Mouse (Mus musculus) right cerebral cortex, postnatal 14 days (tissue): ENCODE data around the gene Olfr346.

Source experiments
- DNase-seq: peaks from one replicate; pipeline ENCODE4 v3.0.0; 2022

Olfr346 gene

DNA sequence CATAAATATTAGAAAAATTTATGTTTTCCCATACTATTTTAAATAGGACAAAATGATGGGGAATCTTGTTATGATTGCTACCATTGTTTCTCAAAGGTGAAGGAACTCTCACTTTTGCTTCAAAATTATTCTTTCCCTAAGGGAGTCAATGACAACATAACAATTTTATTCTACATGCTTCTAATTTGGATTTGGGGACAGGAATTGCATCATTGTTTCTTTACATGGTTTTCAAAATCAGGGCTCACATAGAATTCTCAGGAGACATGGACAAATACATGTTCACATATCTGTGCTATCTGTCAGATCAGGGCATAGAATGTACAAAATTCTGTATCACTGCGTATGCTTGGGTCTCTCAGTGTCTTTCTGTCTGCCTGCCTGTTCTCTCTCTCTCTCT is at the start of gene Olfr346:
TSS of gene Olfr346 (plus strand) at position 301 of the 400 bp plus-strand sequence.
- no peak for DNase-seq

DNA sequence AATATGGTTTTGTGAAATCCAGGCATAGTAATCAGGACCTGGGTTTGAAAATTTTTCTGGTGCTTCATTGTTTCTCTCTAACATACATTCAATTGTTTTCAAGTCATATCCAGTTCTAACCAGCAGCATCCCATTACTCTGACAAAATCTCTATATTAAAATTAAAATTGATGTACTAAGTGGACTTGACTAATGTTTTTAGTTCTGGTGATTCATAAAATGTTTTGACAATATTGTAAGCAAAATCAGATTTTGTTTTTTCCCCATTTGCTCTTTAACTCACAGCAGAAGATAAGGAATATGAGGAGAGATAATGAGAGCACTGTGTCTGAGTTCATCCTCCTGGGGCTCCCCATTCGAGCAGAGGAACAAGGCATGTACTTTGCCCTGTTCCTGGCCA is 45.8 kb upstream of the Olfr346 start, which contains the start of gene Olfr345:
TSS of gene Olfr345 (plus strand) at position 301 of the 400 bp plus-strand sequence.
- DNase-seq = no peak

DNA sequence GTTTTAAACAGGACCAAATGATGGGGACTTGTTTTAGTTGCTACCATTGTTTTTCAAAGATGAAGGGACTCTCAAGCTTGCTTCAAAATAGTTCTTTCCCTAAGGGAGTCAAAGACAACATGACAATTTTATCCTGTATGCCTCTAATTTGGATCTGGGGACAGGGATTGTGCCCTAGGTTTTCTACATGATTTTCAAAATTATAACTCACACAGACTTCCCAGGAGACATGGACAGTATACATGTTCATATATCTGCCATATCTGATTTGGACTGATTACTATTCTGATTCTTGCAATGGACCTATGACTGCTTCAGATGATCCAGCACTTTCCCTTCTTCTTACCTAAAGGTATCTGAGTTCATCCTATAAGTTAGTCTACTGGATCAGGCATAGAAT is 46.0 kb downstream of the Olfr346 start, which contains the start of gene Olfr347:
TSS of gene Olfr347 (plus strand) at position 301 of the 400 bp plus-strand sequence.
- DNase-seq = no peak

DNA sequence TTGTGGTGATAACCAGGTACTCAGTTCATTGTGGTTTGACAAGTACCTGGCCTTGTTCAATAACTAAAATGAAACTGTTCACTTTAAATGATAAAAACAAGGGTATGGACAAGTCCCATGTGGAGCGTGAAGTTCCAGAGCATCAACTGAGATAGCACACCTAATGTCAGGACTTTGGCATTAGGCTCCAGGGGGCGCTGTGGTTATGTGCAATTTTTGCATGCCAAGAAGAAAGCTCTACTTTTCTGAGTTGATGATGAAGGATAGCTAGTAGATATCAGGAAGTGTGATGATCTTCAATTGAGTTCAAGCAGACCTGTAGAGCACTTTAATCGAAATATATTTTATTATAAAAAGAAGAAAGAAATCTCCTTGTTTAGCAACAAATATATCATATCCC is 50.6 kb downstream of the Olfr346 start:
- DNase-seq = no peak
